Mouse (Mus musculus) stomach, embryonic 16.5 days (tissue): ENCODE measurements at regions not wholly inside any gene's neighbourhood (a gene's known extent, or its start where the extent isn't known, plus 50 kb on each side); places are given as distances from the start of the nearest gene placed in this dataset.

ENCODE experiments used
- ATAC-seq: fragments of 200-750 bp; cut with Nextera tagmentation; 2 replicates; pipeline ENCODE4 v1.8.0; 2017; ENCODE audit warnings: moderate number of reproducible peaks, moderate TSS enrichment; ENCODE audit not compliant: insufficient read depth, low FRiP score
- H3K27ac ChIP-seq: fragments of 300-500 bp; sonication (generic); 2 replicates; pipeline ENCODE4 v1.5.1; 2014; ENCODE audit warnings: low read length
- H3K27me3 ChIP-seq: fragments of 300-500 bp; sonication (generic); 2 replicates; pipeline ENCODE4 v1.6.1; 2014; ENCODE audit warnings: low read length, control low read depth, mixed read lengths; ENCODE audit not compliant: control insufficient read depth, insufficient read depth
- H3K36me3 ChIP-seq: fragments of 300-500 bp; sonication (generic); 2 replicates; pipeline ENCODE4 v1.6.1; 2014; ENCODE audit warnings: low read length; ENCODE audit not compliant: control insufficient read depth, insufficient read depth
- H3K4me1 ChIP-seq: fragments of 300-500 bp; sonication (generic); 2 replicates; pipeline ENCODE4 v1.6.1; 2014; ENCODE audit warnings: low read length, control low read depth, mixed read lengths; ENCODE audit not compliant: control insufficient read depth, insufficient read depth
- H3K4me2 ChIP-seq: fragments of 300-500 bp; sonication (generic); 2 replicates; pipeline ENCODE4 v1.6.1; 2014; ENCODE audit warnings: low read depth, low read length, mixed read lengths
- H3K4me3 ChIP-seq: fragments of 300-500 bp; sonication (generic); replicated peaks from 2 replicates; pipeline ENCODE4 v1.5.1; 2014; ENCODE audit warnings: mild to moderate bottlenecking, low read length
- H3K9ac ChIP-seq: fragments of 300-500 bp; sonication (generic); 2 replicates; pipeline ENCODE4 v1.6.1; 2014; ENCODE audit warnings: low read length
- H3K9me3 ChIP-seq: fragments of 300-500 bp; sonication (generic); replicated peaks from 2 replicates; pipeline ENCODE4 v1.6.1; 2016; ENCODE audit warnings: low read length, control low read depth; ENCODE audit not compliant: control insufficient read depth
- WGBS: fragments of 180-500 bp; shearing (Covaris S2); extraction: QIAGEN DNeasy Blood & Tissue Kit; methylation state at CpG from one replicate; pipeline ENCODE4 v1.1.7; 2014; 5-methylcytosine and 5-hydroxymethylcytosine counted together

DNA sequence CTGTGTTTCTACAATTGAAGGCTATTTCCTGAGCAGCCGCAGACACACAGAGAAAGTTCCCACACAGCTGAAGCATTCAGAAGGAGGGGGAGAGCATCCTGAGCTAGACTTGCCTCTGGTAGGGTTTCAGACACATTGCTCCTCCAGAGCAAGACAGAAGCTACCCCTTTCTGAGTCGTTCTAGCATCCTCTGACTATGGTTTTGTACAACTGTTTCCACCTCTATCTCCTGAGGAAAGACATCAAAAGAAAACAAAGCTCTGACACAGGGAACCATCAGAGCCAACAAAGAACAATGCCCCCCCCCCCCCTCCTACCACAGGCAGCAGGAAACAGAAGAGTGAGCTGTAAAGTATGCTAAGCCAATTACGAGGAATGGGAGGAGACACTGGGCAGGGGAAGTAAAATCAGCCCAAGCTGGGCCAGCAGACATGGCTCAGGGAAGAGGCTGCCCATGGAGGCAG lies 132.3 kb upstream of the Atp2b1 start:
- Histone ChIP-seq H3K27ac (no peak overlapping the region), H3K4me2 (no peak overlapping the region), H3K27me3 (no peaks in the 10 kb centered on the region), H3K36me3 (no peaks in the 10 kb centered on the region), H3K4me1 (no peaks in the 10 kb centered on the region), H3K4me3 (no peak overlapping the region), H3K9me3 (no peaks in the 10 kb centered on the region), H3K9ac (no peak overlapping the region)
- WGBS, result 39% methylated on average over 3 of the region's 3 CpGs
- ATAC-seq, result no peak

DNA sequence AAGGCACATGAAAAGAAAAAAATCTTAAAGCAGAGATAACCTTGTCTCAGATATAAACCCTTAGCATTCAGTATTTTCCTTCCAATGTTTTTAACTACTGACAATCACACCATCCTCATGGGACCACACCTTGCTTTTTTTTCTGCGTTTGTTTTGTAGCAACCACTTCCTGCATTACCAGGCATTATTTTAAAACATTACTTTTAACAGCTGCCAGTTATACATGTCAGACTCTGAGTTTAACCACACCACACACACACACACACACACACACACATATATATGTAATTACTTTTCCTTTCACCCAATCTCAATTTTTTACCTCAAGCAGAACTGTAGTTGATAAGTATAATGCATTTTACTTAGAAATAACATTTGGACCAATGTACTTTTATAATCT lies 128.8 kb upstream of the Atp2b1 start:
- WGBS, result 73% methylated on average over 1 of the region's 1 CpGs
- Histone ChIP-seq H3K4me3 (no peak overlapping the region), H3K36me3 (no peaks in the 10 kb centered on the region), H3K27me3 (no peaks in the 10 kb centered on the region), H3K4me2 (no peak overlapping the region), H3K27ac (no peak overlapping the region), H3K9me3 (no peaks in the 10 kb centered on the region), H3K9ac (no peak overlapping the region), H3K4me1 (no peaks in the 10 kb centered on the region)
- no peak for ATAC-seq

DNA sequence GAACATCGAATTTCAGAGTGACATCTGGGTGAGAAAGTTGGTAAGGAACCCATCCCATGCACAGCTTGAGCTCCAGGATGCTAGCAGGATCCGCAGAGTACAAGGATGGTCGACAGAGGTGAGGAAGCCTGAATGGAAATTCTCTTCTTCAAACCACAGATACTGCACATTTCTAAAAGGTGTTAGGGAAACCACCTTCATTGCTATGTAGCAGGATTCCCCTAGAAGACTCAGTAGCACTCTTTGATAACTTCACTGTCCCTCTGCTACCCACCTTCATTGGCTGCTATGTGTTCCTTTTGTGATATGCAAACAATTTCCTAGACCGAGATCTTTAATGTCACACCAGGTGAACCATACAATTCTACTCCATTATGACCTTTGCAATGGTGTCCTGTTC lies 128.1 kb upstream of the Atp2b1 start:
- H3K9me3 ChIP-seq, result no peaks in the 10 kb centered on the region
- WGBS, result 75% methylated on average over 4 of the region's 4 CpGs
- no peak overlapping the region for H3K4me2 ChIP-seq
- no peaks in the 10 kb centered on the region for H3K36me3 ChIP-seq
- ATAC-seq, result no peak
- no peak overlapping the region for H3K9ac ChIP-seq
- H3K4me1 ChIP-seq, result no peaks in the 10 kb centered on the region
- no peak overlapping the region for H3K4me3 ChIP-seq
- H3K27me3 ChIP-seq, result no peaks in the 10 kb centered on the region
- H3K27ac ChIP-seq, result no peak overlapping the region

DNA sequence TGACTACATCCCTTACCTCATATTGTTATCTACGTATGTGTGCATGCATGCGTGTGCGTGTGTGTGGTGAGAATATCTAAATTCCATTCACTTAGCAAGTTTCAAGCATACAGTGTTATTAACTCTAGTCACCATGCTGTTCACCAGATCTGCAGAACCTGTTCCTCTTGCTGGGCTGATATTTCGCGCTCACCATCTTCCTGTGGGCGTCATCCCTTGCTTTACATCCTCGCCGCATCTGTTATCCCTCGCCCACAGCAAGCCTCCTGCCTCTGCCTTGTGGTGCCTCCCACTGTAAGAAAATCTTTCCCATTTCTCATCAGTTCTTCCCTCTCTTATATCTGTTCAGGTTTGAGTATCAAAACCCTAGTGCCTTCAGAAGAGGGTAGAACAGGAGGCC lies 124.4 kb upstream of the Atp2b1 start:
- Histone ChIP-seq H3K27me3 (no peaks in the 10 kb centered on the region), H3K4me2 (no peak overlapping the region), H3K4me3 (no peak overlapping the region), H3K27ac (no peak overlapping the region), H3K9me3 (no peaks in the 10 kb centered on the region), H3K4me1 (no peaks in the 10 kb centered on the region), H3K9ac (no peak overlapping the region), H3K36me3 (no peaks in the 10 kb centered on the region)
- ATAC-seq, result no peak
- 88% methylated on average over 9 of the region's 9 CpGs for WGBS

DNA sequence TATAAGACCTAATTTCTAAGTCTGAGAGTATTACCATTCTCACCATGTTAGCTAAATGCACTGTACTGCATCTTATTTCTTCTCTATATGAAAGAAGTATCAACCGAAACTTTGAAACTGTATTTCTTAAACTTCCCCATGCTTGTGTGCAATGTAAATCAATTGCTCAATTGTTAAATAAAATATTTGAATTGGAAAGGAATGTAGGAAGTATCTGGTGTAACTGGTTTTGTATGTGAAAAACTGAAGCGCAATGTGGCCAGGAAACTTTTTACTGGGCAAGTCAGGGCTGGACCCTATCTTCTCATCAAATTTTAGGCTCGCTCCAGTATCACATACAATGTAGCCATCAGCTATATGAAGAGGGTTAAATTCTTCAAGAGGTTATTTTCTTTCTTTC lies 123.8 kb upstream of the Atp2b1 start:
- no peaks in the 10 kb centered on the region for H3K36me3 ChIP-seq
- H3K4me2 ChIP-seq, result no peak overlapping the region
- H3K27me3 ChIP-seq, result no peaks in the 10 kb centered on the region
- H3K9ac ChIP-seq, result no peak overlapping the region
- H3K27ac ChIP-seq, result no peak overlapping the region
- no peaks in the 10 kb centered on the region for H3K9me3 ChIP-seq
- WGBS, result 79% methylated on average over 3 of the region's 3 CpGs
- ATAC-seq, result no peak
- H3K4me3 ChIP-seq, result no peak overlapping the region
- H3K4me1 ChIP-seq, result no peaks in the 10 kb centered on the region

DNA sequence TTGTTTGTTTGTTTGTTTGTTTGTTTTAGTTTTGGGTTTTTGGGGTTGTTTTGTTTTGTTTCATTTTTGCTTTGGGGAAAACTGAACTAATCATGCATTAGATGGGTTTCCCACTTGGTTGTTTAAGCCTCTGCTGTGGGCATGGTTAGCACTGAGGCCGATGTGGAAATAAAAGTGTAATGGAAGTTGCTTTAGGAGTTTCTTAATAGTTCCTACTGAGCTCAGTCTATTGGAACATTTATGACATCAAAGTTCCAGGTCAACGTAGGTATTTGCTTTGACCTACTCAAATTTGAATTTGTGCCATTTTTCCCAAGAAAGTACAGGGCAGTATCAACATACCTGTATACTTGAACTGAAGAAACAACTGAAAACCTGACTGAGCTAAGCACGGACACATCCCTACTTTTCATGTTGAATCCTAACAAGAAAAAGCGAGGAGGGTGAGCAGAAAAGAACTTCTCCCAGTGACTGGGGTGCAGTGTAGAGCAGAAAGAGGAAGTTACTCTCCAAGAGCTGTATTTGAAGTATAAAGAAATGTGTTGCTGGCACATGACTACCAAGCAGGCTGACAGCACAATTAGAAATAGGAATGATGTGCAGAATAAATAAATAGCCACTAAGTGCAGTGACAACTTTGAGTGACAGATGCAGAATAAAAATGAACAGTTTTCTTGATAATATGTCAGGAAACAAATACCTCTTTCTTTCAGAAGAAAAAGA lies 122.0 kb upstream of the Atp2b1 start:
- no peak overlapping the region for H3K27ac ChIP-seq
- H3K27me3 ChIP-seq, result no peaks in the 10 kb centered on the region
- H3K4me3 ChIP-seq, result no peak overlapping the region
- H3K4me2 ChIP-seq, result no peak overlapping the region
- WGBS, result 88% methylated on average over 4 of the region's 4 CpGs
- H3K4me1 ChIP-seq, result no peaks in the 10 kb centered on the region
- no peak overlapping the region for H3K9ac ChIP-seq
- no peak for ATAC-seq
- H3K9me3 ChIP-seq, result no peaks in the 10 kb centered on the region
- no peaks in the 10 kb centered on the region for H3K36me3 ChIP-seq

DNA sequence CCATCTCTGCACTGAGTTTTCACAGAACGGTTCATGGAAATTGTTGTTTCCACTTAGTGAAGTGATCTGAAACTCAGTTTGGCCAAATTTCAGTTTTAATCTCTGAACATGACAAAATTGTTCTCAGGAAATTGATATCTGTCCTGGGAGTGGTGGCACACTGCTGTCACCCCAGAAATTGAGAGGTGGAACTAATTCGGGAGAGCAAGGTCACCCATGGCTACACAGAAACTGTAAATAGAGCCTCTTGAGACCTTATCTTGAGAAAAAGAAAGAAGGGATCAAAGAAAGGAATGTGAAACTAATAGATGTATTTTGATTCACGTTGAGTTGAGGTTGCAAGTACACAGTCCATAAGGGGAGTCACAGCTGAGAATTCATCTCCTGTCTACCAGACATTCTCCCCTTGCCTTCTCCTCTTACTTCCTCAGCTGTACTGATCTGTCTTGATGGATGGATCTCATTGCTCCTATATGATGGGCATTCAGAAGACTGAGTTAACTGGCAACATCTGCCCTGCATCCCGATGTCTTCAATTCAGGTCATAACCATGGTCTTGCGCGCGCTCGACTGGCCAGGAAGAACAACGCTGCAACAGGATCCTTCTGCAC lies 120.2 kb upstream of the Atp2b1 start:
- Histone ChIP-seq H3K27ac (no peak overlapping the region), H3K9ac (no peak overlapping the region), H3K27me3 (no peaks in the 10 kb centered on the region), H3K4me3 (no peak overlapping the region), H3K36me3 (no peaks in the 10 kb centered on the region), H3K4me2 (no peak overlapping the region), H3K4me1 (no peaks in the 10 kb centered on the region), H3K9me3 (no peaks in the 10 kb centered on the region)
- no peak for ATAC-seq
- 88% methylated on average over 9 of the region's 9 CpGs for WGBS

DNA sequence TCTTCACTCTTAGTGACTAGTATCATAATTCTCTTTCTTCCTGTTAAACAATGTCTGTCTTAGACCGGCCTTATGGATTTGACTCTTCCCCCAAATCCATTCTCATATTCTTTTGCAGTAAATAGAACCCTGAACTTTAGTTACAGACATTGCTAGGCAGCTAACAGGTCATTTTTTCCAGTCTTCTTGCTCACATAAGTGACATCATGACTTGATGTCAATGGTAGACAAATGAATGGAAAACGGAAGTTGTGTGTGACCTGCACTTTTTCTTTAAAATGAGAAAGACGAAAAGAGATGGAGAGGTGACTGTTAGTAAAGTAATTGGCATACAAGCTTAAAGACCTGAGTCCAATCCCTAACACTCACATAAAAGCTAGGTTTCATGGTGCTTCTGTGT lies 118.2 kb upstream of the Atp2b1 start:
- Histone ChIP-seq H3K9ac (no peak overlapping the region), H3K9me3 (no peaks in the 10 kb centered on the region), H3K4me1 (no peaks in the 10 kb centered on the region), H3K36me3 (no peaks in the 10 kb centered on the region), H3K4me2 (no peak overlapping the region), H3K27ac (no peak overlapping the region), H3K27me3 (no peaks in the 10 kb centered on the region), H3K4me3 (no peak overlapping the region)
- no peak for ATAC-seq
- 93% methylated on average over 3 of the region's 3 CpGs for WGBS

DNA sequence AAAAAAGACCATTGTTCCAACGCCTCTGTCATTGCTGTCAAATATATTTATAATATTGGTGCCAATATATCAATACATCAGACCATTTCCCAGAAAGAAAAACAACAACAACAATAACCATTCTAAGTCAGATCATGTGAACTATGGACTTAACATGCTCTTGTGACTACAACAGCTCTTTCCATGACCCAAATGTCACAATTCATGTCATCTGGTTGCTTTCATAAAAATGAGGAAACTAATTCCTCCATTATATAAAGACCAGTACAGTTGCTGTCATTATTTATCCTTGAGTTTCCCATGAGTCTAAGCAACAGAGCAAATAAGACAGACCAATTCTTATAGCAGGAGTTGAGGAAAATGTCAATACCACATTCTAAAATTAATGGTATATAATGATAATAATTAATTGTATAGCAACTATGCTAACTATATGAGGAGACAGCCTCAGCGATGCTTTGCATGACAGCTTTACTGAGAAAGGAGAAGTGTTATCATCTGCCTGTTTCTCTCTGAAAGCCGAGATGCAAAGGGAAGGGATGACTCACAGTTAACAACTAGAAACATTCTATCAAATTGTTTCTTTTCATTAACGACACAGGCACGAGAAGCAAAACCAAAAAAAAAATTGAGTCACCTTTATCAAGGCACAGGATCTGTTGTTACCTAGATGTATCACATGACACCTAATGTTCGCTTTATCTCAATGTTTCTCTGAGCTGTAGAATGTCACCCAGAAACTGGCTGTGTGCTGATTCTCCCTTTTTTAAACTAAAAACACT lies 115.4 kb upstream of the Atp2b1 start:
- 67% methylated on average over 6 of the region's 6 CpGs for WGBS
- Histone ChIP-seq H3K4me1 (no peaks in the 10 kb centered on the region), H3K36me3 (no peaks in the 10 kb centered on the region), H3K27ac (no peak overlapping the region), H3K4me2 (no peak overlapping the region), H3K4me3 (no peak overlapping the region), H3K27me3 (no peaks in the 10 kb centered on the region), H3K9ac (no peak overlapping the region), H3K9me3 (no peaks in the 10 kb centered on the region)
- no peak for ATAC-seq
